Mouse (Mus musculus): ENCODE results near the gene Myo1d. TPM values are rescaled to one million over a fixed set of nuclear protein-coding genes. Genes with fewer than 3 reads are reported as not detected.

The Myo1d gene
- polyA plus RNA-seq, 1 experiment, result 6.4 TPM

- Histone ChIP-seq H3K4me1 (ENCODE audit: control insufficient read depth, insufficient read depth, low read length) (0 out of 2 replicates have a peak, but pooled peaks cover 1% of the 10 kb centered on the region), H3K4me3 (replicated peaks; ENCODE audit: control insufficient read depth, low read depth, low read length) (no peak overlapping the region), H3K27ac (ENCODE audit: control insufficient read depth, insufficient read depth, low read depth, low read length, poor library complexity) (no peak overlapping the region)
- TF ChIP-seq CTCF (IDR thresholded peaks at IDR 0.05; ENCODE audit: control insufficient read depth, insufficient read depth, low read length) (no peak), POLR2A (IDR thresholded peaks at IDR 0.05; ENCODE audit: borderline replicate concordance, control insufficient read depth, low read depth, low read length) (no peak)
- WGBS, result 85% methylated on average over 4 of the region's 4 CpGs
Measured at GRCm38 (mm10) chr11:80766068-80766467, 13.8 kb downstream of the Myo1d start.

GRCm38 (mm10) chr11:80762066-80762465 lies 17.8 kb downstream of the Myo1d start:
- H3K4me3 ChIP-seq (replicated peaks; ENCODE audit: control insufficient read depth, low read depth, low read length), result no peak overlapping the region
- H3K4me1 ChIP-seq (ENCODE audit: control insufficient read depth, insufficient read depth, low read length), result 0 out of 2 replicates have a peak, but pooled peaks cover 1% of the 10 kb centered on the region
- 51% methylated on average over 4 of the region's 4 CpGs for WGBS
- H3K27ac ChIP-seq (ENCODE audit: control insufficient read depth, insufficient read depth, low read depth, low read length, poor library complexity), result no peak overlapping the region
- TF ChIP-seq POLR2A (IDR thresholded peaks at IDR 0.05; ENCODE audit: borderline replicate concordance, control insufficient read depth, low read depth, low read length) (no peak), CTCF (IDR thresholded peaks at IDR 0.05; ENCODE audit: control insufficient read depth, insufficient read depth, low read length) (no peak)

- TF ChIP-seq POLR2A (IDR thresholded peaks at IDR 0.05; ENCODE audit: borderline replicate concordance, control insufficient read depth, low read depth, low read length) (no peak), CTCF (IDR thresholded peaks at IDR 0.05; ENCODE audit: control insufficient read depth, insufficient read depth, low read length) (no peak)
- Histone ChIP-seq H3K4me1 (ENCODE audit: control insufficient read depth, insufficient read depth, low read length) (0 out of 2 replicates have a peak, but pooled peaks cover 1% of the 10 kb centered on the region), H3K4me3 (replicated peaks; ENCODE audit: control insufficient read depth, low read depth, low read length) (no peak overlapping the region), H3K27ac (ENCODE audit: control insufficient read depth, insufficient read depth, low read depth, low read length, poor library complexity) (no peak overlapping the region)
- 45% methylated on average over 3 of the region's 3 CpGs for WGBS
Measured at GRCm38 (mm10) chr11:80761285-80761974, 18.4 kb downstream of the Myo1d start.

- H3K4me1 ChIP-seq (ENCODE audit: control insufficient read depth, insufficient read depth, low read length), result no peaks in the 10 kb centered on the region
- no peak overlapping the region for H3K27ac ChIP-seq (ENCODE audit: control insufficient read depth, insufficient read depth, low read depth, low read length, poor library complexity)
- TF ChIP-seq CTCF (IDR thresholded peaks at IDR 0.05; ENCODE audit: control insufficient read depth, insufficient read depth, low read length) (no peak), POLR2A (IDR thresholded peaks at IDR 0.05; ENCODE audit: borderline replicate concordance, control insufficient read depth, low read depth, low read length) (no peak)
- 88% methylated on average over 3 of the region's 3 CpGs for WGBS
- no peak overlapping the region for H3K4me3 ChIP-seq (replicated peaks; ENCODE audit: control insufficient read depth, low read depth, low read length)
Measured at GRCm38 (mm10) chr11:80759023-80759422, 20.8 kb downstream of the Myo1d start.

GRCm38 (mm10) chr11:80754201-80754600 lies 25.6 kb downstream of the Myo1d start:
- Histone ChIP-seq H3K4me3 (replicated peaks; ENCODE audit: control insufficient read depth, low read depth, low read length) (no peak overlapping the region), H3K27ac (ENCODE audit: control insufficient read depth, insufficient read depth, low read depth, low read length, poor library complexity) (no peak overlapping the region), H3K4me1 (ENCODE audit: control insufficient read depth, insufficient read depth, low read length) (no peaks in the 10 kb centered on the region)
- WGBS, result 80% methylated on average over 2 of the region's 2 CpGs
- TF ChIP-seq POLR2A (IDR thresholded peaks at IDR 0.05; ENCODE audit: borderline replicate concordance, control insufficient read depth, low read depth, low read length) (no peak), CTCF (IDR thresholded peaks at IDR 0.05; ENCODE audit: control insufficient read depth, insufficient read depth, low read length) (no peak)

GRCm38 (mm10) chr11:80751168-80751567 lies 28.7 kb downstream of the Myo1d start:
- Histone ChIP-seq H3K4me1 (ENCODE audit: control insufficient read depth, insufficient read depth, low read length) (no peaks in the 10 kb centered on the region), H3K4me3 (replicated peaks; ENCODE audit: control insufficient read depth, low read depth, low read length) (no peak overlapping the region), H3K27ac (ENCODE audit: control insufficient read depth, insufficient read depth, low read depth, low read length, poor library complexity) (no peak overlapping the region)
- TF ChIP-seq POLR2A (IDR thresholded peaks at IDR 0.05; ENCODE audit: borderline replicate concordance, control insufficient read depth, low read depth, low read length), result no peak
- TF ChIP-seq CTCF (IDR thresholded peaks at IDR 0.05; ENCODE audit: control insufficient read depth, insufficient read depth, low read length), result no peak
- WGBS, result 44% methylated on average over 1 of the region's 1 CpGs

- Histone ChIP-seq H3K4me1 (ENCODE audit: control insufficient read depth, insufficient read depth, low read length) (no peaks in the 10 kb centered on the region), H3K4me3 (replicated peaks; ENCODE audit: control insufficient read depth, low read depth, low read length) (no peak overlapping the region), H3K27ac (ENCODE audit: control insufficient read depth, insufficient read depth, low read depth, low read length, poor library complexity) (no peak overlapping the region)
- 90% methylated on average over 1 of the region's 1 CpGs for WGBS
- TF ChIP-seq CTCF (IDR thresholded peaks at IDR 0.05; ENCODE audit: control insufficient read depth, insufficient read depth, low read length) (no peak), POLR2A (IDR thresholded peaks at IDR 0.05; ENCODE audit: borderline replicate concordance, control insufficient read depth, low read depth, low read length) (no peak)
Measured at GRCm38 (mm10) chr11:80749187-80749586, 30.6 kb downstream of the Myo1d start.

- 78% methylated on average over 5 of the region's 5 CpGs for WGBS
- TF ChIP-seq CTCF (IDR thresholded peaks at IDR 0.05; ENCODE audit: control insufficient read depth, insufficient read depth, low read length) (no peak), POLR2A (IDR thresholded peaks at IDR 0.05; ENCODE audit: borderline replicate concordance, control insufficient read depth, low read depth, low read length) (no peak)
- H3K27ac ChIP-seq (ENCODE audit: control insufficient read depth, insufficient read depth, low read depth, low read length, poor library complexity), result no peak overlapping the region
- H3K4me3 ChIP-seq (replicated peaks; ENCODE audit: control insufficient read depth, low read depth, low read length), result no peak overlapping the region
- H3K4me1 ChIP-seq (ENCODE audit: control insufficient read depth, insufficient read depth, low read length), result no peaks in the 10 kb centered on the region
Measured at GRCm38 (mm10) chr11:80745426-80745825, 34.4 kb downstream of the Myo1d start.
